Mouse (Mus musculus) heart, embryonic 10.5 days (tissue): ENCODE data around the gene Hspb6. TPM values are rescaled to one million over a fixed set of nuclear protein-coding genes. Genes with fewer than 3 reads are reported as not detected.
A peak's percentile ranks its signal among the peaks of the same experiment; 100 is the strongest.

Experiments used
- DNase-seq: peaks from one replicate; pipeline ENCODE4 v3.0.0-alpha.2; 2017; ENCODE audit warnings: low spot score
- H3K27ac ChIP-seq: fragments of 300-500 bp; sonication (generic); 2 replicates; pipeline ENCODE4 v1.5.1; 2016; ENCODE audit warnings: mild to moderate bottlenecking
- H3K27me3 ChIP-seq: fragments of 300-500 bp; sonication (generic); 2 replicates; pipeline ENCODE4 v1.6.1; 2016; ENCODE audit warnings: mild to moderate bottlenecking; ENCODE audit not compliant: poor library complexity, insufficient read depth, severe bottlenecking
- H3K36me3 ChIP-seq: fragments of 300-500 bp; sonication (generic); 2 replicates; pipeline ENCODE4 v1.6.1; 2016; ENCODE audit warnings: mild to moderate bottlenecking, moderate library complexity
- H3K4me1 ChIP-seq: fragments of 300-500 bp; sonication (generic); 2 replicates; pipeline ENCODE4 v1.6.1; 2016; ENCODE audit warnings: mild to moderate bottlenecking
- H3K4me3 ChIP-seq: fragments of 300-500 bp; sonication (generic); 2 replicates; pipeline ENCODE4 v1.5.1; 2016; ENCODE audit warnings: mild to moderate bottlenecking, moderate library complexity
- H3K9me3 ChIP-seq: fragments of 300-500 bp; sonication (generic); 2 replicates; pipeline ENCODE4 v1.6.1; 2016; ENCODE audit warnings: mild to moderate bottlenecking, moderate library complexity
- WGBS: fragments of 180-500 bp; shearing (Covaris S2); methylation state at CpG from one replicate; pipeline ENCODE4 v1.1.7; 2016; 5-methylcytosine and 5-hydroxymethylcytosine counted together
- polyA plus RNA-seq: library from polyadenylated mRNA; unstranded; fragments of >200 nt; fragmentation: Nextera tagmentation; extraction: Ambion mirVana; gene quantifications from 2 replicates; pipeline ENCODE4 v1.2.1, GENCODE M21; 2016

The Hspb6 gene
- 4.2 and 8.3 TPM in 2 replicates for polyA plus RNA-seq

DNA sequence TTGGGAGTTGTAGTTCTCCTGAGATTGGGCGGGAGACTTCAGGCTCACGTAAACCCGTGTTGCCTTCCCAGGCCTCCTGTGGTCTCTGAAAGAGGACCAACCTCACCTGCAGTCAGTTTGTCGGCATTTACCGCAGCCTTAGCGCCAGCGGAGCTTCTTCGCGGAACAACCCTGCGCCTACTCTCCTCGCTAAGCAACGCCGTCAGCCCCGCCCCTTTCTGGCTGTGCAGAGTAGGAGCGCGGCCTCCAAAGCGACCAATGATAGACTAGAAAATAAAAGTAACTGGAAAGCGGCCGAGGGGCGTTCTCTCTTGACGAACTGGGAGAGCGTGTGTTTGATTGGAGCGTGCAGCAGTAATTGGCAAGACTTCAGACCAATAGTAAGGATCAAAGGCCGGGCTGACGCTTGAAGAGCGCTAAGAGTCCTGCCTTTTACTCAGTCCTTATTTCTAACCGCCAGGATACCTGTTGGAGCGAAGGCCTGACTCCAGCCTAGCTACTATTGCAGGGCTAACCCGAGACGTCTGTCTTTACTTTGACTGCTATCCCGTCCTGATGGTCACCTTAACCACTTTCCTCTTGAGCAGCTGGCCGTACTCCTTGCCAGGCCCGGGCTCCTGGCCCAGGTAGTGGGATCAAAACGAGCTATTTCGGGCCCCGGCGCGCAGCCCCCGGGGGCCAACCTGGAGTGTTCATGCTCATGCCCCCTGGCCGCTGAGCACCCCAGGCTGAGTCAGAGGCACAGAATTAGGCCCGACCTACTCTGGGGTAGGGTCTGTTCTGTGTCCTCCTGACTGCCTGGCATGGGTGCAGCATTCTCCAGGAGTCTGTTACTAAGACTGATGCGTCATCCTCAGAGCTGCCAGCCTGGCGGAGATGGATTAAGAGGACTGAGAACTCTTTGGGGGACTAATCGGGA is at the start of gene Hspb6, which contains the start of gene Proser3:
Hspb6 (plus strand) TSS at position 77 of the 919 bp plus-strand sequence.
Proser3 (minus strand) TSS at position 198 of the 919 bp plus-strand sequence.
- DNase-seq: peak; percentile 99
- under 1% methylated on average over 44 of the region's 44 CpGs for WGBS
- Histone ChIP-seq H3K27me3 (no peaks in the 10 kb centered on the region), H3K4me1 (peaks cover 17% of the 10 kb centered on the region), H3K27ac (peak within 1 kb of the TSS; percentile 97), H3K36me3 (peaks cover 44% of the 10 kb centered on the region), H3K9me3 (no peaks in the 10 kb centered on the region), H3K4me3 (peak within 1 kb of the TSS; percentile 75)

DNA sequence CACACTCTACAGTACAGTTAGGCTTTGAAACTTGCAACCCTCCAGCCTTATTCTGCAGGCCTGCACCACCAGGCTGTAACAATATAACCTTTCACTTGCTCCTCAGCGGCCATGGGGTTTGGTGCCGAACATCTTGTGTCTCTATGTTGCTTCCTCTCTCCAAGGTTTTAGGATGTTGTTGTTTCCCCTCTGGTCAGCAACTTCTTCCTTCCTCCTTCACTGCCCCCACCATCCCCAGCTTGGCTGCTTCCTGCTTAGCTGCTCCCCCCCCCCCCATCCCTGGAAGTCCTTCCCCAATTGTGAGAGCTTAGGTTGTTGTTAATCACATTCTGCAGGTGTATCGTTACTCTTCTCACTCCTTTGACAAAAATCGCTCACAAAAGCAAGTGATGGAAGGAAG is 43.9 kb upstream of the Hspb6 start:
- no peaks in the 10 kb centered on the region for H3K9me3 ChIP-seq
- WGBS: 69% methylated on average over 4 of the region's 4 CpGs
- H3K27me3 ChIP-seq: peaks cover 4% of the 10 kb centered on the region; the same call in 1 of the 2 replicates
- H3K4me1 ChIP-seq: no peaks in the 10 kb centered on the region
- H3K36me3 ChIP-seq: no peaks in the 10 kb centered on the region
- no peak for DNase-seq
- no peak overlapping the region for H3K4me3 ChIP-seq
- H3K27ac ChIP-seq: no peak overlapping the region

DNA sequence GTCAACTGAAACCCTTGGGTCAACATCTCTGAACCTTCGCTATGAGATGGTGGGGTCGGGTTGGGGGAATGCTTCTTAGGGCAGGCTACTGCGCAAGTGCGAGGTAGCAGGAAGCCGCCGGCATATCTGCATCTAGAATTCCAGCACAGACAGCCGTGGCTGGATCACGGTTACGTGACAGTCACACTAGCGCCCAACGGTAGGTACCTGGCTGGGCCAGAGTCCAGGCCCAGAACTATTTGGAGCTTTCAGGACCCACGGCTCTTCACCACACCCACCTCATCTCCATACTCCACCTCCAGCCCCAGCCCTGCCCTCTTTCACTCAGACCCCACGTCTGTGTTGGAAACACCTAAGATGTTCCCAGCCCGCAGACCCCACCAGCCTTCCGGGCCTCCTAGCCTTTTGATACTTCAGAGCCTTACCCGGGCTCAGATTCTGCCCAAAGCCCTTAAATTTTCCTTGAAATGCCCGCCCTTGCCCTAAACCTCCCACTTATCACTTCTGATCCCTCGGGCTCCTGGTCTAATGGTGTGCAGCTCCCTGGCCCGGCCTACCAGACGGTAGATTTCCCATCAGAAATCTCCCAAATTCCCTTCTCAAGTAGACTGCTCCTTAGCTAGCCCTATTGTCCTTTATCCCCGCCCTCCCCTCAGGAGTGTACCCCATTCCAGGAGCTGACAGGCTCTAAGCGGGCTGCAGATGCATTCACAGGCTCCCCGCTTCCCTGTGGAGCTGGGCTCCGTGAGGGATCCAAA is 36.8 kb upstream of the Hspb6 start:
- Histone ChIP-seq H3K36me3 (no peaks in the 10 kb centered on the region), H3K27ac (no peak overlapping the region), H3K4me1 (no peaks in the 10 kb centered on the region), H3K9me3 (no peaks in the 10 kb centered on the region), H3K4me3 (peak overlapping the region; percentile 27; the same call in 1 of the 2 replicates), H3K27me3 (peaks cover 20% of the 10 kb centered on the region)
- WGBS: 44% methylated on average over 24 of the region's 24 CpGs
- no peak for DNase-seq

DNA sequence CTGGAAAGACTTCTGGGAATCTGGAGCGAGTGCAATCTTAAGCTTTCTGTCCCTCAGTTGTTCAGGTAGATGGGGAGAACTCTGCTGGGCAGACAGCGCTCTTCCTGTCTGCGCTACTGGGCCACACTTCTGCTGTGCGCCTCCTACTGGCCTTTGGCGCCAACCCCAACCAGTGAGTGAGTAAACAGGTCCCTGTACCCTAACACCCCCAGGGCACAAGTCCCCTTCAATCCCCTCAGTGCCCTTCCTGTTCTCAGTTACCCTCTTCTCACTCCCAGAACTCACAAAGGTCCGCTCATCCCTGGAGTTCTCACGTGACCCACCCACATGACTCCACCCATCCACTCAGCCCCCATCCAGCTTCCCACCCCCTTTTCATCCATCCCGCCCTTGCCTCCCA is 33.7 kb upstream of the Hspb6 start:
- H3K27me3 ChIP-seq: peaks cover 30% of the 10 kb centered on the region
- H3K36me3 ChIP-seq: peaks cover 3% of the 10 kb centered on the region; the same call in 1 of the 2 replicates
- H3K9me3 ChIP-seq: no peaks in the 10 kb centered on the region
- DNase-seq: no peak
- H3K4me3 ChIP-seq: no peak overlapping the region
- WGBS: 31% methylated on average over 8 of the region's 8 CpGs
- H3K4me1 ChIP-seq: no peaks in the 10 kb centered on the region
- no peak overlapping the region for H3K27ac ChIP-seq

- H3K4me3 ChIP-seq: no peak overlapping the region
- peaks cover 3% of the 10 kb centered on the region; the same call in 1 of the 2 replicates for H3K4me1 ChIP-seq
- H3K36me3 ChIP-seq: peaks cover 22% of the 10 kb centered on the region
- no peaks in the 10 kb centered on the region for H3K9me3 ChIP-seq
- DNase-seq: no peak
- peaks cover 44% of the 10 kb centered on the region for H3K27me3 ChIP-seq
- 68% methylated on average over 4 of the region's 4 CpGs for WGBS
- no peak overlapping the region for H3K27ac ChIP-seq
These were observed 31.6 kb upstream of the Hspb6 start for GRCm38 (mm10) chr7:30520396-30520795.

GRCm38 (mm10) chr7:30520856-30521255 is 31.1 kb upstream of the Hspb6 start:
- WGBS: 81% methylated on average over 5 of the region's 5 CpGs
- Histone ChIP-seq H3K4me1 (peaks cover 3% of the 10 kb centered on the region), H3K4me3 (no peak overlapping the region), H3K27ac (no peak overlapping the region), H3K36me3 (peaks cover 27% of the 10 kb centered on the region), H3K9me3 (no peaks in the 10 kb centered on the region), H3K27me3 (peaks cover 39% of the 10 kb centered on the region)
- no peak for DNase-seq

GRCm38 (mm10) chr7:30522871-30523270 is 29.1 kb upstream of the Hspb6 start:
- WGBS: 79% methylated on average over 10 of the region's 10 CpGs
- DNase-seq: no peak
- peaks cover 14% of the 10 kb centered on the region for H3K4me1 ChIP-seq
- peaks cover 54% of the 10 kb centered on the region for H3K27me3 ChIP-seq
- H3K9me3 ChIP-seq: no peaks in the 10 kb centered on the region
- peaks cover 44% of the 10 kb centered on the region for H3K36me3 ChIP-seq
- no peak overlapping the region for H3K4me3 ChIP-seq
- no peak overlapping the region for H3K27ac ChIP-seq

GRCm38 (mm10) chr7:30524487-30524886 is 27.5 kb upstream of the Hspb6 start:
- 77% methylated on average over 6 of the region's 6 CpGs for WGBS
- Histone ChIP-seq H3K27me3 (peaks cover 52% of the 10 kb centered on the region), H3K27ac (no peak overlapping the region), H3K4me1 (peaks cover 14% of the 10 kb centered on the region), H3K9me3 (no peaks in the 10 kb centered on the region), H3K4me3 (no peak overlapping the region), H3K36me3 (peaks cover 60% of the 10 kb centered on the region)
- DNase-seq: no peak

DNA sequence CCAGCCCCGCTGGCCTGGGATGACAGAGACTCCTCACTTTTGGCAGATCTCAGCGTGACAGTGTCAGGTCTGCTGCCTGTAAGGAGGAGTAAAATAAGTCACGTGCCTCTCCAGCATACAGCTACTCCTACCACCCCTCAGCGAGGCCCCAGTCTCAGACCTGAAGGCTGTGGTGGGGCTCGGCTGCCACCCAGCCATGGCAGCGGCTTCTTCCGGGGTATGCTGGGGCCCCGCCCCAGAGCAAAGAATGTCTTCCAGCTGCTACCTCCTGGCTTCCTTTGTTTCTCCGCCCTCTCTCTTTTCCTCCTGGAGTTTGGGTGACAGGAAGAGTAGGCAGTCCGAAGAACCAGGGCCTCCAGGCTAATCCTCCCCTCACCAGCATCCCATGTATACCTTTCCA is 26.0 kb upstream of the Hspb6 start:
- H3K36me3 ChIP-seq: peaks cover 72% of the 10 kb centered on the region
- 0 out of 2 replicates have a peak overlapping the region, but pooled peaks have one; percentile 49 for H3K27ac ChIP-seq
- H3K4me1 ChIP-seq: peaks cover 14% of the 10 kb centered on the region
- peaks cover 51% of the 10 kb centered on the region for H3K27me3 ChIP-seq
- H3K9me3 ChIP-seq: no peaks in the 10 kb centered on the region
- WGBS: 18% methylated on average over 10 of the region's 10 CpGs
- peak overlapping the region; percentile 19; the same call in 1 of the 2 replicates for H3K4me3 ChIP-seq
- no peak for DNase-seq

- H3K27ac ChIP-seq: peak overlapping the region; percentile 49; the same call in 1 of the 2 replicates
- no peak for DNase-seq
- H3K4me1 ChIP-seq: peaks cover 16% of the 10 kb centered on the region
- WGBS: 13% methylated on average over 17 of the region's 17 CpGs
- peaks cover 50% of the 10 kb centered on the region for H3K27me3 ChIP-seq
- peak overlapping the region; percentile 19; the same call in 1 of the 2 replicates for H3K4me3 ChIP-seq
- no peaks in the 10 kb centered on the region for H3K9me3 ChIP-seq
- peaks cover 73% of the 10 kb centered on the region for H3K36me3 ChIP-seq
These were observed 25.6 kb upstream of the Hspb6 start for GRCm38 (mm10) chr7:30526399-30526798.

- DNase-seq: peak; percentile 71
- no peaks in the 10 kb centered on the region for H3K9me3 ChIP-seq
- H3K4me1 ChIP-seq: peaks cover 18% of the 10 kb centered on the region
- WGBS: 81% methylated on average over 14 of the region's 14 CpGs
- H3K36me3 ChIP-seq: peaks cover 79% of the 10 kb centered on the region
- no peak overlapping the region for H3K4me3 ChIP-seq
- H3K27ac ChIP-seq: peak overlapping the region; percentile 49; the same call in 1 of the 2 replicates
- H3K27me3 ChIP-seq: peaks cover 50% of the 10 kb centered on the region
These were observed 25.0 kb upstream of the Hspb6 start for GRCm38 (mm10) chr7:30526981-30527380.

GRCm38 (mm10) chr7:30531291-30531815 is 20.6 kb upstream of the Hspb6 start:
- no peak overlapping the region for H3K4me3 ChIP-seq
- H3K36me3 ChIP-seq: peaks cover 58% of the 10 kb centered on the region
- 75% methylated on average over 9 of the region's 9 CpGs for WGBS
- no peaks in the 10 kb centered on the region for H3K9me3 ChIP-seq
- no peak for DNase-seq
- peaks cover 40% of the 10 kb centered on the region for H3K27me3 ChIP-seq
- H3K4me1 ChIP-seq: peaks cover 33% of the 10 kb centered on the region
- no peak overlapping the region for H3K27ac ChIP-seq
